Mouse (Mus musculus): ENCODE results near the gene 4931429L15Rik. TPM values are rescaled to one million over a fixed set of nuclear protein-coding genes. Genes with fewer than 3 reads are reported as not detected.
A peak's percentile ranks its signal among the peaks of the same experiment; 100 is the strongest.

4931429L15Rik gene
- polyA plus RNA-seq, 1 experiment: not detected

DNA sequence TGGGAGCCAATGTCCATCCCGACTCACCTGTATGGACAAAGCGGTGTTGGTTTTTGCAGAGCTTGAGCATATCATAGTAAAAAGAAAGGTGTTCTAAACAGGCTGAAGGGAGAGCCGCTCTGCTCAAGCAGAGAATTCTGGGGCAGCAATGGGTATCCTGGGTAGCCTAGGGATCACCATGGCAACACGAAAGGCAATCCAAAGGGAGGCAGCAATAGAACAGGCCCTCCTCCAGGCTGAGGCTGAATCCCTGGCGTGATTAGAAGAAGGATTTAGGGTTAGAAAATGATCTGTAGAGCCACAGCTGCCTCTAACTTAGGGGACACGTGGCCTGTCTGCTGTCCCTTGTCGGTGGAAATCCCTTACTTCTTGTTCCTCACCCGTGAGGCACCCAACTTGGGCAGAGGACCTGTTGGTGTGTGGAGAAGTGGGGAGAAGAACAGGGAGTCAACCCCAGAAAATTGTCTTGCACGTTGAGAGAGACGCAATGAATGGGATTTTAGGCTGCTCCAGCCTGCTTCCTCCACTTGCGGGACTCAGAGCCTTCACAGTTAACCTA lies 3.9 kb downstream of the 4931429L15Rik start:
- TF ChIP-seq CTCF (IDR thresholded peaks at IDR 0.05; ENCODE audit: extremely low read depth, insufficient read depth, insufficient read length, insufficient replicate concordance): no peak
- no peak for TF ChIP-seq POLR2A (IDR thresholded peaks at IDR 0.05; ENCODE audit: low read depth, low read length)
- H3K27me3 ChIP-seq (ENCODE audit: control insufficient read depth, insufficient read depth, low read length): no peaks in the 10 kb centered on the region
- H3K36me3 ChIP-seq (ENCODE audit: control insufficient read depth, insufficient read depth, low read length): no peaks in the 10 kb centered on the region
- H3K27ac ChIP-seq (ENCODE audit: insufficient read depth, low read length): no peak overlapping the region
- no peak for DNase-seq (ENCODE audit: low read depth in 1 of 2, low spot score in 2 of 2)
- H3K4me1 ChIP-seq (ENCODE audit: control insufficient read depth, insufficient read depth, insufficient read length): no peaks in the 10 kb centered on the region
- WGBS: 75% methylated on average over 11 of the region's 11 CpGs
- H3K4me3 ChIP-seq (ENCODE audit: extremely low read depth, insufficient read depth, insufficient read length): no peak overlapping the region

DNA sequence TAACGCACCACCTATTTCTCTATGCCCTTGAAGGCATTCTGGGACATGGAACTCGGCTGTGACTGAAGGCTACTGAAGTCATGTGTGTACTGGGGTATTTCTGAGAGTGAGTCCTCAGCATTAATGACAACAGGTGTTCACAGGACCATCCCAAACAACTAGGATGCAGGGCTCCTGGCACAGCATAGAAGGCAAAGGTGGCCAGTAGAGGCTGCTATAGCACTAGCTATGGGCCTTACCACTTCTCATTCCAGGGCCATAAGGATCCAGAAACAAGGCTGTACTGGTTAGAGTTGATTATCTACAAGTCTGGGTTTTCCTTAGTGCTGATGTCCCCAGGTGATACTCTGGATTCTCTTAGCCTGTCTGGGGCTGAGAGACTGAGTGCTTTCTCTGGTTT lies 4.9 kb downstream of the 4931429L15Rik start:
- Histone ChIP-seq H3K4me1 (ENCODE audit: control insufficient read depth, insufficient read depth, insufficient read length) (no peaks in the 10 kb centered on the region), H3K4me3 (ENCODE audit: extremely low read depth, insufficient read depth, insufficient read length) (no peak overlapping the region), H3K36me3 (ENCODE audit: control insufficient read depth, insufficient read depth, low read length) (no peaks in the 10 kb centered on the region), H3K27ac (ENCODE audit: insufficient read depth, low read length) (no peak overlapping the region), H3K27me3 (ENCODE audit: control insufficient read depth, insufficient read depth, low read length) (no peaks in the 10 kb centered on the region)
- 53% methylated on average over 2 of the region's 2 CpGs for WGBS
- TF ChIP-seq CTCF (IDR thresholded peaks at IDR 0.05; ENCODE audit: extremely low read depth, insufficient read depth, insufficient read length, insufficient replicate concordance) (no peak), POLR2A (IDR thresholded peaks at IDR 0.05; ENCODE audit: low read depth, low read length) (no peak)
- DNase-seq (ENCODE audit: low read depth in 1 of 2, low spot score in 2 of 2): no peak

DNA sequence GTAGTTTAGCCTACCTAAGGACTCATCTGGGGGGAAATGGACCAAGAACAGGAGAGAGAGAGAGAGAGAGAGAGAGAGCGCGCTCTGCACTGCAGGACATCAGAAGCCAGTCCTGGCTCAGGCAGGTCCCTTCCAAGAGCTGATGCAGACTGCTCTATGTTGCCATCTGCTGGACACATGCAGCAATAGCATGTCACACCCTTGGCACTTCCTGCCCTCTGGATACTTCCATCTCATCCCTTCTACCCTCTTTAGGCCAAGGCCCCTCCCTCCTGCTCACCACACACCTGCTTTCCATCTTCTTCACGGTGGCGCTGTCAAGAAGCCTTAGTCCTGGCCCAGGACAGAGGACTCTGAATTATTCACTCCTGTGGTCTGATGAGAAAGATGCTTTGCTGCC lies 5.3 kb downstream of the 4931429L15Rik start:
- TF ChIP-seq POLR2A (IDR thresholded peaks at IDR 0.05; ENCODE audit: low read depth, low read length) (no peak), CTCF (IDR thresholded peaks at IDR 0.05; ENCODE audit: extremely low read depth, insufficient read depth, insufficient read length, insufficient replicate concordance) (peak; percentile 93; the same call in 1 of the 2 replicates)
- Histone ChIP-seq H3K27ac (ENCODE audit: insufficient read depth, low read length) (no peak overlapping the region), H3K4me1 (ENCODE audit: control insufficient read depth, insufficient read depth, insufficient read length) (no peaks in the 10 kb centered on the region), H3K36me3 (ENCODE audit: control insufficient read depth, insufficient read depth, low read length) (no peaks in the 10 kb centered on the region), H3K4me3 (ENCODE audit: extremely low read depth, insufficient read depth, insufficient read length) (no peak overlapping the region), H3K27me3 (ENCODE audit: control insufficient read depth, insufficient read depth, low read length) (no peaks in the 10 kb centered on the region)
- DNase-seq (ENCODE audit: low read depth in 1 of 2, low spot score in 2 of 2): peak; percentile 17 to 44
- 13% methylated on average over 4 of the region's 4 CpGs for WGBS

DNA sequence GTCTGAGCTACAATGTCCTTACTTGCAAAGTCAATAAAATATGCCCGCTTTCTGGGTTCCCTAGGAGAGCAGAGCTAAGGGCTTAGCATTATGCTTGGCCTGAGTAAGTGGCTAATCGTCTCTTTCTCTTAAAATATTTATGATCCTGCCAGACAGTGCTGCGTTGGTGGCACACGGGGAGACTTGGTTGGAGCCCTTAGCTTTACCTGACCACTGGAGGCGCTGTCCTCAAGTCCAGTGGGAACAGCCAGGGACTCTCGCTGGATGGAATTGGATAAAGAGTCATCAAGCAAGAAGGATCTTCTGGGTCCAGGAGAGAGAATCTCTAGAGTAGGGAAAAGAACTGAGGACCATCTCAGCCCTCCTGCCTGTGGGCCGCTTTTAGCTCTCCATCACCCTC lies 10.7 kb downstream of the 4931429L15Rik start:
- H3K36me3 ChIP-seq (ENCODE audit: control insufficient read depth, insufficient read depth, low read length): no peaks in the 10 kb centered on the region
- no peak for DNase-seq (ENCODE audit: low read depth in 1 of 2, low spot score in 2 of 2)
- H3K27me3 ChIP-seq (ENCODE audit: control insufficient read depth, insufficient read depth, low read length): no peaks in the 10 kb centered on the region
- no peaks in the 10 kb centered on the region for H3K4me1 ChIP-seq (ENCODE audit: control insufficient read depth, insufficient read depth, insufficient read length)
- no peak for TF ChIP-seq CTCF (IDR thresholded peaks at IDR 0.05; ENCODE audit: extremely low read depth, insufficient read depth, insufficient read length, insufficient replicate concordance)
- no peak for TF ChIP-seq POLR2A (IDR thresholded peaks at IDR 0.05; ENCODE audit: low read depth, low read length)
- no peak overlapping the region for H3K4me3 ChIP-seq (ENCODE audit: extremely low read depth, insufficient read depth, insufficient read length)
- WGBS: 25% methylated on average over 7 of the region's 7 CpGs
- H3K27ac ChIP-seq (ENCODE audit: insufficient read depth, low read length): no peak overlapping the region

DNA sequence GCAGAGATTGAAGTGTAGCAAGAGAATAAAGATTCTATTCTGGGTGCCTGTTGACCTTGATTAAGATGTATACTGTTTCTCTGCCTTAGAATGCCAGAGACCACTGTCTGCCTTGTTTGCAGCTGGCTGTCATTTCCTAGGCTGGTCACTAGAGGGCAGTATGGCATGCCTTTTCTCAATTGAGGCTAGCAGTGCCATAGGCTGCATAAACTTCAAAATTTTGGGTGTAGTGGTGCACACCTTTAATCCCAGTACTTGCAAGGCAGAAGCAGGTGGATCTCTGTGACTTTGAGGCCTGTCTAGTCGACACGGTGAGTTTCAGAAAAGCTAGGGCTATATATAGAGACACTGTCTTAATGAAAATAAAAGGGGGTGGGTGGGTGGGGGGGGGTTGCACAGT lies 17.6 kb downstream of the 4931429L15Rik start:
- H3K27me3 ChIP-seq (ENCODE audit: control insufficient read depth, insufficient read depth, low read length): no peaks in the 10 kb centered on the region
- TF ChIP-seq CTCF (IDR thresholded peaks at IDR 0.05; ENCODE audit: extremely low read depth, insufficient read depth, insufficient read length, insufficient replicate concordance) (peak; percentile 65; the same call in 1 of the 2 replicates), POLR2A (IDR thresholded peaks at IDR 0.05; ENCODE audit: low read depth, low read length) (no peak)
- H3K27ac ChIP-seq (ENCODE audit: insufficient read depth, low read length): no peak overlapping the region
- WGBS: 14% methylated on average over 2 of the region's 2 CpGs
- no peak overlapping the region for H3K4me3 ChIP-seq (ENCODE audit: extremely low read depth, insufficient read depth, insufficient read length)
- H3K4me1 ChIP-seq (ENCODE audit: control insufficient read depth, insufficient read depth, insufficient read length): no peaks in the 10 kb centered on the region
- peak; percentile 5 to 39 for DNase-seq (ENCODE audit: low read depth in 1 of 2, low spot score in 2 of 2)
- peaks cover 17% of the 10 kb centered on the region for H3K36me3 ChIP-seq (ENCODE audit: control insufficient read depth, insufficient read depth, low read length)

DNA sequence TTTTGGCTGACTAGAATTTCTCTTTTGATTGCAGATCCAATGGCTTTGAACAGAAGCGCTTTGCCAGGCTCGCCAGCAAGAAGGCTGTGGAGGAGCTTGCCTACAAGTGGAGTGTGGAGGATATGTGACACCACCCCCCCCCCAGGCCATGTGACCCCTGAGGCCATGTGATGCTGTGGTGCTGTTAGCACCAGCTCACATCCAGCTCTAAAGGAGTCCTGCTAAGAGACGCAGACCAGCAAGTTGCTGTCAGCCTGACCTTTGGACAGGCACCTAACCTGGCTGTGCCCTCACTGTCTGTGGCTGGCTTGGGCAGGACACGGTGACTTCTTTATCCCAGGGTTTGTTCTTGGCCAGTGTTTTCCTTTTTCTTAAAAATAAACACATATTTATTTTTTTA lies 21.4 kb downstream of the 4931429L15Rik start:
- H3K27ac ChIP-seq (ENCODE audit: insufficient read depth, low read length): no peak overlapping the region
- H3K4me1 ChIP-seq (ENCODE audit: control insufficient read depth, insufficient read depth, insufficient read length): no peaks in the 10 kb centered on the region
- TF ChIP-seq CTCF (IDR thresholded peaks at IDR 0.05; ENCODE audit: extremely low read depth, insufficient read depth, insufficient read length, insufficient replicate concordance): no peak
- TF ChIP-seq POLR2A (IDR thresholded peaks at IDR 0.05; ENCODE audit: low read depth, low read length): no peak
- H3K27me3 ChIP-seq (ENCODE audit: control insufficient read depth, insufficient read depth, low read length): no peaks in the 10 kb centered on the region
- no peak overlapping the region for H3K4me3 ChIP-seq (ENCODE audit: extremely low read depth, insufficient read depth, insufficient read length)
- WGBS: 92% methylated on average over 4 of the region's 4 CpGs
- DNase-seq (ENCODE audit: low read depth in 1 of 2, low spot score in 2 of 2): no peak
- peaks cover 28% of the 10 kb centered on the region for H3K36me3 ChIP-seq (ENCODE audit: control insufficient read depth, insufficient read depth, low read length)

DNA sequence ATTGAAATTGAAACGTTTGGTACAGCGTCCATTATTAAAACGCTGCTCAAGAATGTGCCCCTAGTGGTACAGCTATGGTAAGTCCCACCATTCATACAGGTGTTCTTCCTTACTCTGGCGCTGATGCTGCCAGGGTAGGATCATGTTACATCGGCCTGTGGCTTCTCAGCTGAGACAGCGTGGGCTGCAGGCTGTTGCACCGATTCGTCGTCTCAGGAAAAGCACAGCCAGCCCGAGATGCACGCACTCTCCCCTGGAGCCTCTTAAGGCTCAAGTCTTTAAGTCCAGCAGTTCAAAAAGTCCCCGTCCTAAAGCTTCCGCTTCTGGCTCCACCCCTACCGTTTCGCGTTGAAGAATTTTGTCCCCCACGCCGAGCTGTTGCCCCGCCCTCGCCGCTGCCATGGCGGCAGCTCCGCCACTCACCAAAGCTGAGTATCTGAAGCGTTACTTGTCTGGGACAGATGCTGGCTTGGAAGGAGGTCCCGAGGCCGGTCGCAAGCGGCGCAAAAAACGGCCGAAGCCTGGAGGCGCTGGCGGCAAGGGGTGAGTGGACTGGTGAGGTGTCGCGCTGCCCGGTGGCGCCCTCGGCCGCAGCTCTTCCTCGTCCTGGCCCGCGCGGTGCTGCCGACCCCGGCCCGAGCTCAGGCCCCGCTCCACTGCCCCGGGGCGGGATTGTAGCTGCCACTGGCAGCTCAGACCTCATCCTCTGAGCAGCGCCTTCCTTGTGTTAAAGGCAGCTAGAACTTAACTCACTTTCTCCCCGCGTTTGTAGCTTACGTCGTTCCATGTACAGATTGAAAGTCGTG lies 37.0 kb downstream of the 4931429L15Rik start, which contains the start of gene Bud13:
Gene Bud13, plus strand, starts transcription at position 378 of the 806 bp plus-strand sequence.
- peaks cover 30% of the 10 kb centered on the region for H3K36me3 ChIP-seq (ENCODE audit: control insufficient read depth, insufficient read depth, low read length)
- no peak for TF ChIP-seq CTCF (IDR thresholded peaks at IDR 0.05; ENCODE audit: extremely low read depth, insufficient read depth, insufficient read length, insufficient replicate concordance)
- TF ChIP-seq POLR2A (IDR thresholded peaks at IDR 0.05; ENCODE audit: low read depth, low read length): peak; percentile 73
- under 1% methylated on average over 55 of the region's 55 CpGs for WGBS

More for the DNA sequence above, 37.0 kb downstream of the 4931429L15Rik start, which contains the start of gene Bud13:
- H3K27me3 ChIP-seq (ENCODE audit: control insufficient read depth, insufficient read depth, low read length): no peaks in the 10 kb centered on the region
- peak within 1 kb of the TSS; percentile 81 for H3K4me3 ChIP-seq (ENCODE audit: extremely low read depth, insufficient read depth, insufficient read length)
- H3K27ac ChIP-seq (ENCODE audit: insufficient read depth, low read length): peak within 1 kb of the TSS; percentile 82
- H3K4me1 ChIP-seq (ENCODE audit: control insufficient read depth, insufficient read depth, insufficient read length): no peaks in the 10 kb centered on the region; the same call in 1 of the 2 replicates
- DNase-seq (ENCODE audit: low read depth in 1 of 2, low spot score in 2 of 2): peak; percentile 89 to 96
